Mouse (Mus musculus) brown adipose tissue, adult 24 weeks (tissue): Measurements from ENCODE around the gene Kifc3. TPM values are rescaled to one million over a fixed set of nuclear protein-coding genes. Genes with fewer than 3 reads are reported as not detected.

ENCODE experiments used
- H3K27ac ChIP-seq: fragments of 200-500 bp; replicated peaks from 2 replicates; pipeline ENCODE4 v1.5.1; 2012; ENCODE audit warnings: low read depth, mild to moderate bottlenecking, low read length
- H3K4me1 ChIP-seq: fragments of 200-500 bp; 2 replicates; pipeline ENCODE4 v1.6.1; 2012; ENCODE audit warnings: low read length, mixed read lengths; ENCODE audit not compliant: control insufficient read depth, insufficient read depth, insufficient read length
- H3K4me3 ChIP-seq: fragments of 200-500 bp; 2 replicates; pipeline ENCODE4 v1.5.1; 2012; ENCODE audit warnings: low read depth, mild to moderate bottlenecking, low read length, moderate library complexity; ENCODE audit not compliant: insufficient read depth
- polyA plus RNA-seq: library from polyadenylated mRNA; stranded (reverse); fragments of >200 nt; gene quantifications from 2 replicates; pipeline ENCODE4 v1.2.4, GENCODE M21; 2012; ENCODE audit not compliant: missing spikeins, insufficient read depth, insufficient read length

Kifc3 gene
- polyA plus RNA-seq, 1 experiment: 24.4 TPM

- H3K27ac ChIP-seq: no peak overlapping the region; the same call in 1 of the 2 replicates
- H3K4me3 ChIP-seq: no peak overlapping the region
- H3K4me1 ChIP-seq: peaks cover 8% of the 10 kb centered on the region
These were observed 47.3 kb downstream of the Kifc3 start for GRCm38 (mm10) chr8:95155361-95155760.

- Histone ChIP-seq H3K4me1 (peaks cover 8% of the 10 kb centered on the region), H3K27ac (no peak overlapping the region), H3K4me3 (no peak overlapping the region)
These were observed 48.0 kb downstream of the Kifc3 start for GRCm38 (mm10) chr8:95154654-95155053.

DNA sequence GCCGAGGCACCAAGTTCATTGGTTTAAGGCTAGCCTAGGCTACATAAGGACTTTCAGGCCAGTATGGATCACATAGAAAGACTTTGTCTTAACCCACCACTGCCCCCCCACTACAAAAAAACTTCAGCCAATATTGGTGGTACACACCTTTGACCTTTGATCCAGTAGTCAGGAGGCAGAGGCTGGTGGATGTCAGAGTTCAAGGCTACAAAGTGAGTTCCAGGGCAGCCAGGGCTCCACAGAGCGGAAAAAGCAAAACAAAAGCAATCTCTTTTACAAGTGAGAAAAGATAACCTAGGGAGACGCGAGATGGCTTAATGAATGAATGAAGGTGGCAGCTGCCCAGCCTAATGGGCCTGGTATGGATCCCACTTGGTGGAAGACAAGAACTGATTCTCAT, 48.6 kb downstream of the Kifc3 start:
- no peak overlapping the region for H3K27ac ChIP-seq
- H3K4me3 ChIP-seq: no peak overlapping the region
- H3K4me1 ChIP-seq: peaks cover 8% of the 10 kb centered on the region

- Histone ChIP-seq H3K27ac (no peak overlapping the region), H3K4me1 (peaks cover 12% of the 10 kb centered on the region), H3K4me3 (no peak overlapping the region)
These were observed 52.0 kb downstream of the Kifc3 start for GRCm38 (mm10) chr8:95150608-95151007.

GRCm38 (mm10) chr8:95149426-95149825, 53.2 kb downstream of the Kifc3 start:
- Histone ChIP-seq H3K27ac (no peak overlapping the region), H3K4me1 (peaks cover 12% of the 10 kb centered on the region), H3K4me3 (no peak overlapping the region)

GRCm38 (mm10) chr8:95146846-95147245, 55.8 kb downstream of the Kifc3 start:
- H3K4me3 ChIP-seq: no peak overlapping the region
- H3K4me1 ChIP-seq: peaks cover 22% of the 10 kb centered on the region
- H3K27ac ChIP-seq: no peak overlapping the region

GRCm38 (mm10) chr8:95146044-95146745, 56.4 kb downstream of the Kifc3 start:
- Histone ChIP-seq H3K27ac (no peak overlapping the region), H3K4me1 (peaks cover 24% of the 10 kb centered on the region), H3K4me3 (no peak overlapping the region)

DNA sequence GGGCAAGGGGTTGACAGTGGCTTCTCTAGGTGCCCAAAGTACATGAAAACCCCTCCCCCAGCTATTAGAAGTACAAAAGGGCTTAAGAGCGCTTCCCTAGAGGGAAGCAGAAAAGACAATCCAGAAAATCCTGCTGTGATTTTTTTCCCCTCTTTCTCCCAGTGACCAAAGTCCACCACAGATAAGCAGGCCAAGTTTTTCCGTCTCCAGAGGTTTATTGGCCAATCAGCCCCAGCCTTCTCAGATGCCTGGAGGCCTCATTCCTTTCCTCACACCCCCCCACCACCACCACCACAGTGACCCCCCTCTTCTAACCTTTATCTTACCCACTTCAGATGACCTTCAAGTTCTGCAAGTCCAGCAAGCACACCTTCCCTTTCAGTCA, 58.0 kb downstream of the Kifc3 start:
- Histone ChIP-seq H3K4me3 (no peak overlapping the region), H3K4me1 (peaks cover 35% of the 10 kb centered on the region), H3K27ac (0 out of 2 replicates have a peak overlapping the region, but pooled peaks have one; percentile 28)

DNA sequence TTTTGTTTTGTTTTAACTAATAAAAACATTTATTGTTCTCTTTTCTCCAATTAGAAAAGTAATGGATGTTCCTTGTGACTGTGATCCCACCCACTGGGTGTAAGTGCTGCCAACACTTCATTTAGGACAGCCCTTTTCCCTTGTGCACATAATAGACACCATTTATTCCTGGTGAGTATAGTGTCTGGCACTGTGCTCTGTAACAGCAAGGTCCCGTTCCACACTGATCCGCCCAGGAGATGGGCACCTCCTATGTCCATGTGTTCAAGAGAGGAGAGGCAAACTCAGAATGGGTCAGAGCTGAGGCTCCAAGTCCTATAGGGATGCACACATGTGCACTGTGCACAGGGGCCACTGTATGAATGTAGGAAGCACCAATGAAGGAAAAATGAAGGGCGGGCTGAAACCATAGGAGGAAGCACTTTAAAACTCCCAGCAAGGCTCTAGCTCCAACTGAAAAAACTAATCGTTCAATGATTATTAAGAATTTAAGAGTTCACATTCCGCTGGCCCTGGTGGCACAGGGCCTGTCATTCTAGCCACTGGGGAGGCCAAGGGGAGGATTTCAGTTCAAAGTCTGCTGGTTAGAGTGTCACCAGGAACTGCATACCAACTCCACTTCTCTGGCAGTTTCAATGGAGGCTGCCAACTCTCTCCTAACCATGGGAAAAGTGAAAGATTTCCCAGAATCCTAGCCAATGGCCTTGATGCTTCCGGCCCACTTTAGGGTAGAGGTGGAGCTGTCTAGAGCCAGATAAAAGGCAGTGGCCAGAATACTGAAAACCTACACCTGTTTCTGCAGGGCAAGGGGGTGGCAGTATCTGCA, 58.6 kb downstream of the Kifc3 start:
- Histone ChIP-seq H3K4me3 (no peak overlapping the region), H3K27ac (peak overlapping the region; percentile 9; the same call in 1 of the 2 replicates), H3K4me1 (peaks cover 40% of the 10 kb centered on the region)

DNA sequence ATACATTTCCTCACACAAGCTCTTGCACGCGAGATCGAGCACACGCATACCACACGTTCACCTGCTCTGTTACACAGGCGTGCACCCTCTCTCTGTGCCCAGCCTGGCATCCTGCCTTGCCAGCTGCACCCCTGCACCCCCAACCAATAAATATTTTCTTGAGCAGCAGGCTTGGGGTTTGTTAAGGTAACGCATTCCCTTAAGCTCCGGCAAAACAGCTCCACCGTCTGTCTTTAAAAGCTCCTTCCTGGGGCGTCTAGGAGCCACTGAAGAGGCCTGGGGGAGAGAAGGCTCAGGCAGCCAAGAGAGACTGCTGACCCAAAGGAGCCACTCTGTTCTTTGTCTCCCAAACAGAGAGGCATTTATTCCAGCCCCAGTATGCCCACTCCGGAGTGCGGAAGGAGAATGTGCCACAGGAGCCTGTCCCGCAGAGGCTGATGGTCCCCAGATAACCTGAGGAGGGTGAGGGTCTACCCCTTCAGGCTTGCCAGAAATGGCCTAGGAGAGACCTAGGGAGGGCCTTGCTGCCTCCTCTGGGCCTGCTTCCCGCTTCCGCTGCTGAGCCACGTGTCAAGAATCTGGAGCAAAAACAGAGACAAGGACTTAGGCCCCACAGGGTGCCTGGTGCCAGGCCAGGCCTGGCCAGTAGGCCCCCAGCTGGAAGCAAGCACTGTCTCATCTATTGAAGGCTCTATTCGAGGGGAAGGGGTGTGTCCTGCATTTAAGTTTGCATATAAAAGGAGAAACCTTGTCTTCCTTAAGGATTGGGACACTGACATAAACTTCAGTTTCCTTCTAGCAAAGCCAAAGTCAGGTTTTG, 59.4 kb downstream of the Kifc3 start:
- peak overlapping the region; percentile 60 for H3K27ac ChIP-seq
- H3K4me3 ChIP-seq: peak overlapping the region; percentile 82
- peaks cover 48% of the 10 kb centered on the region for H3K4me1 ChIP-seq

DNA sequence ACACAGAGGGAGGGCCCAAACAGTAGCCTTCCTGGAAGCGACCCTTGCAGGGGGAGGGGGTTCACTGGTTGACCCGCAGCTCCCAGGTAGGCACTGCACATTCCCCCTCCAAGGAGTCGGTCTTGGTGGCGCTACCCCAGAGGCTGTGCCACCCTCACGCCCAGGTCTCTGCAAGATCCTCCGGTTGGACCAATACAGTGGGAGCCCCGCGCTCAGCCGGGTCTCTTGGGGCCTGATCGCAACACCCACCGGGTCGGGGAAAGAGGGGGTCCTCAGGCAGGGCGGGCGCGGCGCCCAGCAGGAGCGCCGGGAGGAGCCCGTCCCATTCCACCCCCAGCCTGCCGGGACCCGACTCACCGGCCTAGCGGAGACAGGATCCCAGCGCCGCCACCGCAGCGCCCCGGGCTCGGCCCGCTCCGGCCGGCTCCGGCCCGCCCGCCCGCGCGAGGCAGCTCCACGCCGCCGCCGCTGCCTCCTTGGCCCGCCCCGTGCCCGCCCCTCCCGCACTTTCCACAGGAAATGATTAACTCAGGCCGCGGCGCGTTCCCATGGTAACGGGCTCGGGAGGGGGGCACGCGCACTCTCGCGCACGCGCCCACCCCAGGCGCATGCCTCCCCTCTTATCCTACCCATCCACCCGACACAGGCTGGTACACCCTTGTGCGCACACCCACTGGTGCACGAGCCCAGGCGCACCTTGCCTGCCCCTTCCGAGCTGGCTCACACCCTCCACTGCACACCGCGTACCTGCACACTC, 60.4 kb downstream of the Kifc3 start:
- peaks cover 51% of the 10 kb centered on the region for H3K4me1 ChIP-seq

GRCm38 (mm10) chr8:95141469-95142074, 61.0 kb downstream of the Kifc3 start:
- Histone ChIP-seq H3K4me1 (peaks cover 55% of the 10 kb centered on the region), H3K27ac (peak overlapping the region; percentile 93), H3K4me3 (peak overlapping the region; percentile 82)

More for the DNA sequence above, 60.4 kb downstream of the Kifc3 start:
- H3K4me3 ChIP-seq: peak overlapping the region; percentile 82
- H3K27ac ChIP-seq: peak overlapping the region; percentile 93

GRCm38 (mm10) chr8:95141026-95141425, 61.6 kb downstream of the Kifc3 start:
- peak overlapping the region; percentile 93 for H3K27ac ChIP-seq
- peak overlapping the region; percentile 82 for H3K4me3 ChIP-seq
- peaks cover 56% of the 10 kb centered on the region for H3K4me1 ChIP-seq

- Histone ChIP-seq H3K27ac (peak overlapping the region; percentile 96), H3K4me1 (peaks cover 54% of the 10 kb centered on the region), H3K4me3 (peak overlapping the region; percentile 82)
These were observed 62.1 kb downstream of the Kifc3 start for GRCm38 (mm10) chr8:95140555-95140954.
